Mouse (Mus musculus): ENCODE results near the gene Tnik. TPM values are rescaled to one million over a fixed set of nuclear protein-coding genes. Genes with fewer than 3 reads are reported as not detected.

Tnik gene
- polyA plus RNA-seq, 1 experiment from 2014 or later, result 14.7 TPM

DNA sequence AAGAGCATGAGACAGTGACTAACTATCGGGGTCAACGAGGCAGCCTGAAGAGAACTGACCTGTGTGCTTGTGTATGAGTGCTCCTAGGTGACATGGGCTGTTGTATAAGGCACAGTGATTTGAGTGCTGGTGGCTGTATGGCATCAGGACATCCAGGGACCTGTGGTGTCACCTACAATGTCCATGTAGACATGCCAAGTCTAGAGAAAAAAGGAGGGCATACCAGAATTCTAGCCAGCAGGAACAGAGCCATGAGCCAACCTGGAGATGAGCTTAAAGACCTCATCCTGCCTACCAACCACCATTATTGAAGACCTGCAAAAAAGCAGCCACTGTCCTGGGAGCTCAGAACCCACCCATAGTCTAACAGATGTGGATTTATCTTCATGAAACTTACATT lies 127.2 kb downstream of the Tnik start:
- no peak overlapping the region for H3K27ac ChIP-seq
- H3K4me2 ChIP-seq, result no peak overlapping the region
- 95% methylated on average over 2 of the region's 2 CpGs for WGBS
- H3K9ac ChIP-seq, result no peak overlapping the region
- no peaks in the 10 kb centered on the region for H3K4me1 ChIP-seq
- no peaks in the 10 kb centered on the region for H3K36me3 ChIP-seq
- H3K9me3 ChIP-seq, result no peaks in the 10 kb centered on the region
- no peak overlapping the region for H3K4me3 ChIP-seq (replicated peaks)
- no peaks in the 10 kb centered on the region for H3K27me3 ChIP-seq (replicated peaks)
- ATAC-seq (ENCODE audit: insufficient read depth, low FRiP score, low read depth), result no peak

DNA sequence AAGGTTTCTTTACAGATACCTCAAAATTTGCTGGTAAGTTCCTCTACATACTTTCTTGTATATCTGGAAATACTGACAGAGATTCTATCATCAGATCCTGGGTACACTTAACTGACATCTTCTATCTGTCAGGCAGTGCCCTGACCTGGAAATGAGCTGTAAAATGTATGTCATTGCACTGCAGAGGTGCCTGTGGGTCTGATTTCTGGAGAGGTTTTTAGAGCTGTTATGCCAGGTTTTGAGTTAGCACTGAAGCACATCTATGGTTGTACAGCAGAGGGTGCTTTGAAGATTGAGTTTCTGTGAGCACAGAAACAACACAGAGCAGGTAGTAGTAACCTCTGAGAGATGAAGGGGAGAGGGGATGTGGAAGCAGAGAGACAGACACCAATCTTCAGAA lies 129.5 kb downstream of the Tnik start:
- no peak overlapping the region for H3K4me2 ChIP-seq
- no peaks in the 10 kb centered on the region for H3K27me3 ChIP-seq (replicated peaks)
- H3K4me3 ChIP-seq (replicated peaks), result no peak overlapping the region
- ATAC-seq (ENCODE audit: insufficient read depth, low FRiP score, low read depth), result no peak
- no peak overlapping the region for H3K27ac ChIP-seq
- H3K9me3 ChIP-seq, result no peaks in the 10 kb centered on the region
- H3K9ac ChIP-seq, result no peak overlapping the region
- H3K36me3 ChIP-seq, result no peaks in the 10 kb centered on the region
- H3K4me1 ChIP-seq, result no peaks in the 10 kb centered on the region

- H3K27ac ChIP-seq, result no peak overlapping the region
Measured at GRCm38 (mm10) chr3:28398781-28399180, 135.8 kb downstream of the Tnik start.

GRCm38 (mm10) chr3:28399593-28400216 lies 136.7 kb downstream of the Tnik start:
- Histone ChIP-seq H3K4me1 (0 out of 2 replicates have a peak, but pooled peaks cover 3% of the 10 kb centered on the region), H3K9me3 (no peaks in the 10 kb centered on the region), H3K27ac (no peak overlapping the region), H3K9ac (no peak overlapping the region), H3K27me3 (replicated peaks) (no peaks in the 10 kb centered on the region), H3K36me3 (no peaks in the 10 kb centered on the region), H3K4me3 (replicated peaks) (no peak overlapping the region), H3K4me2 (no peak overlapping the region)
- no peak for ATAC-seq (ENCODE audit: insufficient read depth, low FRiP score, low read depth)
- WGBS, result 86% methylated on average over 9 of the region's 9 CpGs

More at GRCm38 (mm10) chr3:28398781-28399180, 135.8 kb downstream of the Tnik start:
- WGBS, result 87% methylated on average over 1 of the region's 1 CpGs
- no peaks in the 10 kb centered on the region for H3K36me3 ChIP-seq
- 0 out of 2 replicates have a peak, but pooled peaks cover 3% of the 10 kb centered on the region for H3K4me1 ChIP-seq
- no peaks in the 10 kb centered on the region for H3K27me3 ChIP-seq (replicated peaks)
- no peak overlapping the region for H3K4me3 ChIP-seq (replicated peaks)
- H3K9ac ChIP-seq, result no peak overlapping the region
- H3K9me3 ChIP-seq, result no peaks in the 10 kb centered on the region
- no peak for ATAC-seq (ENCODE audit: insufficient read depth, low FRiP score, low read depth)
- H3K4me2 ChIP-seq, result no peak overlapping the region

- H3K4me2 ChIP-seq, result no peak overlapping the region
- 63% methylated on average over 9 of the region's 9 CpGs for WGBS
- no peak overlapping the region for H3K27ac ChIP-seq
- H3K27me3 ChIP-seq (replicated peaks), result no peaks in the 10 kb centered on the region
- 0 out of 2 replicates have a peak, but pooled peaks cover 3% of the 10 kb centered on the region for H3K4me1 ChIP-seq
- H3K4me3 ChIP-seq (replicated peaks), result no peak overlapping the region
- no peak for ATAC-seq (ENCODE audit: insufficient read depth, low FRiP score, low read depth)
- no peaks in the 10 kb centered on the region for H3K36me3 ChIP-seq
- no peaks in the 10 kb centered on the region for H3K9me3 ChIP-seq
- no peak overlapping the region for H3K9ac ChIP-seq
Measured at GRCm38 (mm10) chr3:28401335-28401734, 138.3 kb downstream of the Tnik start.

GRCm38 (mm10) chr3:28402221-28402620 lies 139.2 kb downstream of the Tnik start:
- H3K4me1 ChIP-seq, result 0 out of 2 replicates have a peak, but pooled peaks cover 3% of the 10 kb centered on the region
- no peak overlapping the region for H3K4me3 ChIP-seq (replicated peaks)
- H3K4me2 ChIP-seq, result no peak overlapping the region
- H3K9me3 ChIP-seq, result no peaks in the 10 kb centered on the region
- no peaks in the 10 kb centered on the region for H3K27me3 ChIP-seq (replicated peaks)
- H3K36me3 ChIP-seq, result no peaks in the 10 kb centered on the region
- WGBS, result 61% methylated on average over 6 of the region's 6 CpGs
- H3K9ac ChIP-seq, result no peak overlapping the region
- H3K27ac ChIP-seq, result no peak overlapping the region
- ATAC-seq (ENCODE audit: insufficient read depth, low FRiP score, low read depth), result no peak

- ATAC-seq (ENCODE audit: insufficient read depth, low FRiP score, low read depth), result no peak
- H3K27ac ChIP-seq, result no peak overlapping the region
- H3K9me3 ChIP-seq, result no peaks in the 10 kb centered on the region
- no peak overlapping the region for H3K4me3 ChIP-seq (replicated peaks)
- H3K36me3 ChIP-seq, result no peaks in the 10 kb centered on the region
- no peaks in the 10 kb centered on the region for H3K27me3 ChIP-seq (replicated peaks)
- WGBS, result 69% methylated on average over 2 of the region's 2 CpGs
- H3K4me1 ChIP-seq, result 0 out of 2 replicates have a peak, but pooled peaks cover 3% of the 10 kb centered on the region
- no peak overlapping the region for H3K9ac ChIP-seq
- no peak overlapping the region for H3K4me2 ChIP-seq
Measured at GRCm38 (mm10) chr3:28405391-28405790, 142.4 kb downstream of the Tnik start.

GRCm38 (mm10) chr3:28408859-28409459 lies 145.9 kb downstream of the Tnik start:
- H3K9ac ChIP-seq, result no peak overlapping the region
- H3K4me1 ChIP-seq, result no peaks in the 10 kb centered on the region
- H3K4me3 ChIP-seq (replicated peaks), result no peak overlapping the region
- WGBS, result 37% methylated on average over 12 of the region's 12 CpGs
- H3K4me2 ChIP-seq, result no peak overlapping the region
- H3K36me3 ChIP-seq, result no peaks in the 10 kb centered on the region
- peak overlapping the region; percentile 68 for H3K27ac ChIP-seq
- H3K9me3 ChIP-seq, result no peaks in the 10 kb centered on the region
- H3K27me3 ChIP-seq (replicated peaks), result no peaks in the 10 kb centered on the region
- peak; percentile 79 for ATAC-seq (ENCODE audit: insufficient read depth, low FRiP score, low read depth)

DNA sequence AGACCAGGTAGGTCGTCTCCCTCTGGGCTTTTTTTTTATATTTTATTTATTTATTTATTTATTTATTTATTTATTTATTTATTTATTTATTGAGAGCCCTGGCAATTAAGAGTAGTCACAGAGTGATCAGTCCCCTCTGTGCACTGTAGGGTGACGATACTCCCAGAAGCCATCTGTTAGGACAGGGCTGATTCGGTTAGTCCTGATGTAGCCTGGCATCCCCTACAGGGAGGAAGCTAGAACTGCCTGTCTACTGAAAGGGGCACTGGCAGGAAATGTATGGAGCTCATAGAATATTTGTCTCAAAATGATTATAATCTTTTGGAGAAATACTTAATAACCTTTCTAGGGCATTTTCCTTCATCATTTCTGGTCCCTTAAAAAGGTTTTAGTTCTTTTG lies 147.3 kb downstream of the Tnik start:
- H3K36me3 ChIP-seq, result no peaks in the 10 kb centered on the region
- no peaks in the 10 kb centered on the region for H3K4me1 ChIP-seq
- ATAC-seq (ENCODE audit: insufficient read depth, low FRiP score, low read depth), result no peak
- no peak overlapping the region for H3K27ac ChIP-seq
- WGBS, result 84% methylated on average over 3 of the region's 3 CpGs
- no peak overlapping the region for H3K9ac ChIP-seq
- no peaks in the 10 kb centered on the region for H3K9me3 ChIP-seq
- H3K4me3 ChIP-seq (replicated peaks), result no peak overlapping the region
- no peak overlapping the region for H3K4me2 ChIP-seq
- H3K27me3 ChIP-seq (replicated peaks), result no peaks in the 10 kb centered on the region

DNA sequence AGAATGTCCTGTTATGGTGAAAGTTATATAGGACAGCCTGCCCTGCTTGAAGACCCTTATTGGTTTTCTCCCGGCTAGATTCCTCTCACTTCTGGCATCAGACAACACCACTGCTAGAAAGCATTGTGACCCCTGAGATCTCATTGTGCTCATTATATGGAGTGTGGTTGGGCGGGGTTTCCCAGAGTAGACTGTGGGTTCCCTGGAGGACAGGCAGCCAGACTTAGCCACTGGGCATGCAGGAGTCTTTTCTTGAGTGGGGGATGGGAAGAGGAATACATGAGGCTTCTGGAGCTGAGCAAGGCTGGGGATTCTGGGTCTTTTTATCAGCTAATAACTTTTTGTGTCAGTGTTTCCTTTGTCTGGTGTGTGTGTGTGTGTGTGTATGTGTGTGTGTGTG lies 153.0 kb downstream of the Tnik start:
- no peak for ATAC-seq (ENCODE audit: insufficient read depth, low FRiP score, low read depth)
- Histone ChIP-seq H3K27ac (no peak overlapping the region), H3K9ac (no peak overlapping the region), H3K36me3 (no peaks in the 10 kb centered on the region), H3K27me3 (replicated peaks) (no peaks in the 10 kb centered on the region), H3K4me1 (no peaks in the 10 kb centered on the region), H3K9me3 (no peaks in the 10 kb centered on the region), H3K4me2 (no peak overlapping the region), H3K4me3 (replicated peaks) (no peak overlapping the region)
- WGBS, result 64% methylated on average over 2 of the region's 2 CpGs

DNA sequence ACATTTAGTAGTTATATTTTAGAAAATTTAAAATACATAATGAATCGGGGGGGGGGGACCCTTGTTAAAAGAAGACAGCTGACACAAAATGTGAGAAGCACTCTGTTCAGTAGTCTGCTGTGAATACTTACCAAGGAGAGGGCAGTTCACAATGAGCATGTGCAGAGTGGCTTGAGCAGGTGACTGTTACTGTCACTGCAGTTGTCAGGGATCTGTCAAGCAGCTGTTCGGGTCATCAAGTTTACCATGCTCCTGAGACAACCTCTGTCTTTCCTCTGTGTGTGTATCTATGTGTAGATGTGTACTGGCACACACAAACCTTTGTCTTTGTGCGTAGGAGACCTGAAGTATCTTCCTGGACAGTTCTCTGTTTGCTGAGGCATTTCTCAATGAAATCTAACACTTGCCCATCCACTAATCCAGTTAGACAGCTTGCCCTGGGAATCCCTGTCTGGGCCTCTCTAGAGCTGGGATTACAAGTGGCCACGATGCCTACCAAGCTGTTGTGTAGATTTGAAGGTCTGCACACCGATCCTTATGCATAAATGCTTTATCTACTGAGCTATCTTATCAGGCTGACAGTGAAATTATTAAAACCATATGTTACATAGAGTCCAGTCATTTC lies 154.2 kb downstream of the Tnik start:
- ATAC-seq (ENCODE audit: insufficient read depth, low FRiP score, low read depth), result no peak
- H3K4me3 ChIP-seq (replicated peaks), result no peak overlapping the region
- no peak overlapping the region for H3K4me2 ChIP-seq
- H3K4me1 ChIP-seq, result no peaks in the 10 kb centered on the region
- H3K9me3 ChIP-seq, result no peaks in the 10 kb centered on the region
- H3K36me3 ChIP-seq, result no peaks in the 10 kb centered on the region
- H3K27me3 ChIP-seq (replicated peaks), result no peaks in the 10 kb centered on the region
- no peak overlapping the region for H3K27ac ChIP-seq
- WGBS, result 82% methylated on average over 5 of the region's 5 CpGs
- no peak overlapping the region for H3K9ac ChIP-seq

- no peak for ATAC-seq (ENCODE audit: insufficient read depth, low FRiP score, low read depth)
- no peaks in the 10 kb centered on the region for H3K4me1 ChIP-seq
- 78% methylated on average over 6 of the region's 6 CpGs for WGBS
- H3K27ac ChIP-seq, result no peak overlapping the region
- H3K4me2 ChIP-seq, result no peak overlapping the region
- no peak overlapping the region for H3K9ac ChIP-seq
- H3K36me3 ChIP-seq, result no peaks in the 10 kb centered on the region
- H3K27me3 ChIP-seq (replicated peaks), result no peaks in the 10 kb centered on the region
- no peak overlapping the region for H3K4me3 ChIP-seq (replicated peaks)
- no peaks in the 10 kb centered on the region for H3K9me3 ChIP-seq
Measured at GRCm38 (mm10) chr3:28420194-28420593, 157.2 kb downstream of the Tnik start.
